Mouse (Mus musculus) kidney, embryonic 14.5 days (tissue): Measurements from ENCODE around the gene Nme4. TPM values are rescaled to one million over a fixed set of nuclear protein-coding genes. Genes with fewer than 3 reads are reported as not detected.

Source experiments
- polyA plus RNA-seq: library from polyadenylated mRNA; unstranded; fragments of >200 nt; fragmentation: Nextera tagmentation; extraction: Ambion mirVana; gene quantifications from 2 replicates; pipeline ENCODE4 v1.2.1, GENCODE M21; 2014

Nme4 gene
- polyA plus RNA-seq, 1 experiment from 2014 or later = 107 TPM

Other genes starting within 250 kb of the Nme4 start
- gene Wdr90, start 234.1 kb downstream of the Nme4 start, polyA plus RNA-seq = 21.4 and 27.5 TPM in 2 replicates
- 40.0 and 41.4 TPM in 2 replicates for gene Mcrip2, start 226.8 kb downstream of the Nme4 start, polyA plus RNA-seq
- gene Mettl26, start 220.5 kb downstream of the Nme4 start, polyA plus RNA-seq = 83.9 and 85.3 TPM in 2 replicates
- gene Wfikkn1, start 214.7 kb downstream of the Nme4 start, polyA plus RNA-seq = 0.99 and 1.2 TPM in 2 replicates
- gene Rab40c, start 175.9 kb downstream of the Nme4 start, polyA plus RNA-seq = 17.2 and 20.4 TPM in 2 replicates
- 51.5 and 77.2 TPM in 2 replicates for gene Pigq, start 150.7 kb downstream of the Nme4 start, polyA plus RNA-seq
- gene Nhlrc4, start 150.6 kb downstream of the Nme4 start, polyA plus RNA-seq = 0.28 and 0.43 TPM in 2 replicates
- gene A930017K11Rik, start 143.0 kb downstream of the Nme4 start, polyA plus RNA-seq = 2.8 and 4.4 TPM in 2 replicates
- gene Capn15, start 109.8 kb downstream of the Nme4 start, polyA plus RNA-seq = 27.1 and 35.3 TPM in 2 replicates
- gene Rab11fip3, start 26.0 kb downstream of the Nme4 start, polyA plus RNA-seq = 15.0 and 24.2 TPM in 2 replicates
- gene Decr2, start 5.3 kb downstream of the Nme4 start, polyA plus RNA-seq = 24.6 and 35.1 TPM in 2 replicates
- 2.5 and 2.6 TPM in 2 replicates for gene Tmem8, start 17.7 kb upstream of the Nme4 start, polyA plus RNA-seq
- gene Mrpl28, start 27.9 kb upstream of the Nme4 start, polyA plus RNA-seq = 225 and 241 TPM in 2 replicates
- 8.9 and 10.2 TPM in 2 replicates for gene Axin1, start 43.1 kb upstream of the Nme4 start, polyA plus RNA-seq
- 0.38 and 0.46 TPM in 2 replicates for gene Pdia2, start 103.5 kb upstream of the Nme4 start, polyA plus RNA-seq
- 5.2 and 5.9 TPM in 2 replicates for gene Rgs11, start 107.3 kb upstream of the Nme4 start, polyA plus RNA-seq
- 6.3 and 6.9 TPM in 2 replicates for gene Arhgdig, start 112.2 kb upstream of the Nme4 start, polyA plus RNA-seq
- gene Fam234a, start 148.6 kb upstream of the Nme4 start, polyA plus RNA-seq = 27.9 and 40.4 TPM in 2 replicates
- 87.8 and 108 TPM in 2 replicates for gene Luc7l, start 157.3 kb upstream of the Nme4 start, polyA plus RNA-seq